Mouse (Mus musculus): ENCODE measurements around the gene Grip2. TPM values are rescaled to one million over a fixed set of nuclear protein-coding genes. Genes with fewer than 3 reads are reported as not detected.

Grip2 gene
- 10 to 100 TPM in 1 of 2 experiments, 1 to 10 TPM in 1; 9.2 to 10.6 TPM for total RNA-seq (2021)

GRCm38 (mm10) chr6:91827016-91827570, at the start of gene Grip2:
Gene Grip2, minus strand, starts transcription at chr6:91827250.
- intact Hi-C loops (cut with DNase I), result no loop called here
- DNase-seq, result no peak

DNA sequence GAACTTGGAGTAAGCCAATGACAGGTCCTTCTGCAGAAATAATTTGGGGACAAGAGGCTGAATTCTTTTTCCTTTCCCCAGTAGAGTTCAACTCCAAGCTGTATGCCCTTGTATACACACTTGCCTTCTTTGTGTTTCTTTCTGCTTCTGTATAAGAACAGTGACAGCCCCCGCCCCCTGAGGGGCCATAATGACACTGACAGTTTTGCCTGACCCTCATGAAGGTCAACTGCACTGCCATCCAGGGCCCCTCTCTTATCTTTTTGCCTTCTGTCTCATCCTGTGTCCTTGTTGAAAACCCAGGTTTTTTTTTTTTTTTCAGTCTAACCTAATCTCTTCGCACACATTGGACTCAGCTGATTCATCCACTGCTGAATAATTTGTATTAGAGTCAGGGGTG, 45.7 kb upstream of the Grip2 start:
- intact Hi-C loops (cut with DNase I), result no loop called here
- no peak for DNase-seq

DNA sequence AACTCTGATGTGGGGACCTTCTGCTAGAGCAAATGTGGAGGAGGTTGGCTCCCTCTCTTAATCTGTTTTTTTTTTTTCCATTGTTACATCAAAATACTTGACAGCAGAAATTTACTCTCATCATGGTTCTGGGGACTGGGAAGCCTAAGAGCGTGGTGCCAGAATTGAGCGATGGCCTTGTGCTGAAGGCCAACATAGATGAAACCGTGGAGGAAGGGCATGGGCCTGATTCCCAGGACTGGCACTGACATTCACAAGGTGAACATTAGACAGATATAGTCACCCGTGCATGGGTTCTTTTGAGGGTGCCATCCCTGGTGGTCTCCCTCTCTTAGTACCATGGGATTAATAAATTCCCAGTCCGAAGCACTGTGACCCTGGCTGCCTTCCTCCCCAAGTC, 41.0 kb upstream of the Grip2 start:
- intact Hi-C loops (cut with DNase I), result no loop called here
- DNase-seq, result no peak

DNA sequence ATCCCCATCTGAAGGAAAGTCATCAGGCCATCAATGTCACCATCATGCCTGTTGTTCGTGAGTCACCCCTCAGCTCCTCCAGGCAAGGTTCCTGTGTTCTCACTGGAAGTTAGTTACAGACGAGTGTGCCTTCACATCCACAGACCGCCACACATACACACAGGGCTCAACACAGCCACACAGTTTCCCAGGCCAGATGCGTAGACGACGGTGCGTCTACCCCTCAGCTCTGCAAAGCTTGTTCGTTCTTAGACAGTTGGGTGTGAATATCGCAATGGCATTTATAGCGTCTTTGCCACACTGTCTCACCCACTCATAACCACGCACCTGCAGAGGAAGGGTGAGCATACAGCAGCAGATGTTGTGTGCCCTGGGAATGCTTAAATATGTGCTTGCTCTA, 38.6 kb upstream of the Grip2 start:
- DNase-seq, result no peak
- intact Hi-C loops (cut with DNase I), result no loop called here

DNA sequence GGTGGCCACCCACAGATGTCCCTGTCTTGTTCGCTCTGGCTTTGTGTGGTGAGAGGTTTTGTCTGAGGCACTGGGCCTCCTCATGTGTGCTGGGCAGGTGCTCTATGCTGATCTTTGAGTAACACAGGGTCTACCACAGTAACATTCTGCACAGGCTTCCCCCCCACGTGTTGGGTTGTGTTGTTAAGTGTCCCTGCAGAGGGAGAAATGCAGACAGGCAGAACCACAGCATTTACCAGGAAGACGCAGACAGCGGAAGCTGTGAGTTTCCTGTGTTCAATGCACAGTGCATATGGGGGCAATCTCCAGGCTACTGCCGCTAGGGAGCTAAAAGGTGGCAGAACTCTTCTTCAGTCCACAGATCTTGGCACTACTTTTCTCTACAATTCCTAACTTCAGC, 37.5 kb upstream of the Grip2 start:
- intact Hi-C loops (cut with DNase I), result no loop called here
- no peak for DNase-seq

GRCm38 (mm10) chr6:91862848-91863247, 35.8 kb upstream of the Grip2 start:
- intact Hi-C loops (cut with DNase I), result no loop called here
- no peak for DNase-seq

DNA sequence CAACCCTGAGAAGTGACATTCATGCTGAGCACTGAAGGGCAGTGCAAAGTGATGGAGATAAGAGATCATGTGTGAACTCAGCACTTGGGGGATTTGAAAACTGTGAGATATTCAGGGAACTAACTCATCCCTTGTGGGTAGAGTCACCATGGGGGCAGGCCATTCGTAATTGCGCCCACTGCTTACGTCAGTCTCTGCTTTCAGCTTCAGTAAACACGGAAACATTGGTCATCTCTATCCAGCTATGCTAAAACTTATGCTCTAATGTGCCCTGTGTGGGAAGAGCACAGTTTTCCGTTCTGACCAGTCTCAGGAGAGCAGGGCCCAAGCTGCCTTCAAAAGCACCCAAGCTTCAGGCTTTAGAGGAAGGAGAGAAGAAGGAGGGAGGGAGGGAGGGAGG, 31.3 kb upstream of the Grip2 start:
- intact Hi-C loops (cut with DNase I), result no loop called here
- DNase-seq, result no peak

DNA sequence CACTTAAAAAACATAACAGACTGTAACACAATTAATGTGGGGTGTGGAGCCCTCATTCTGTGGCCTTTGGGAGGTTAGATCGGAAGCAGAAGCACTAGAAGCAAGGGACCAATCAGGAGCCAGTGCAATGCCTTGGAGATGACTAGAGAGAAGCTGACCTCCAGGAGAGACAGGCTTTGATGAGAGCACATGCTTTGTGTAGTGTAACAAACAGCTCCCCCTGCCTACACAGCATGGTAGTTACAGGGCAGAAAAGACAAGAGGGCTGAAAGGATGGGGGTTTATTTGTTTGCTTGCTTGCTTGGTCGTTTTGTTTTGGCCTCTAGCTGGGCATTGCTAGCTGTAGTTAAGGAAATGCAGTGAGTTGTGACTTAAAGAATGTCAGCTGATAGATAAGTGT, 25.5 kb upstream of the Grip2 start:
- DNase-seq, result peak; percentile 15 to 20
- intact Hi-C loops (cut with DNase I), result loop anchor here (1.0 to 5.0 kb wide), 3 partner anchors 76 to 326 kb away; no protein-coding TSS in a partner anchor

- intact Hi-C loops (cut with DNase I), result no loop called here
- DNase-seq, result no peak
Observed at GRCm38 (mm10) chr6:91843628-91844153, 16.6 kb upstream of the Grip2 start.

DNA sequence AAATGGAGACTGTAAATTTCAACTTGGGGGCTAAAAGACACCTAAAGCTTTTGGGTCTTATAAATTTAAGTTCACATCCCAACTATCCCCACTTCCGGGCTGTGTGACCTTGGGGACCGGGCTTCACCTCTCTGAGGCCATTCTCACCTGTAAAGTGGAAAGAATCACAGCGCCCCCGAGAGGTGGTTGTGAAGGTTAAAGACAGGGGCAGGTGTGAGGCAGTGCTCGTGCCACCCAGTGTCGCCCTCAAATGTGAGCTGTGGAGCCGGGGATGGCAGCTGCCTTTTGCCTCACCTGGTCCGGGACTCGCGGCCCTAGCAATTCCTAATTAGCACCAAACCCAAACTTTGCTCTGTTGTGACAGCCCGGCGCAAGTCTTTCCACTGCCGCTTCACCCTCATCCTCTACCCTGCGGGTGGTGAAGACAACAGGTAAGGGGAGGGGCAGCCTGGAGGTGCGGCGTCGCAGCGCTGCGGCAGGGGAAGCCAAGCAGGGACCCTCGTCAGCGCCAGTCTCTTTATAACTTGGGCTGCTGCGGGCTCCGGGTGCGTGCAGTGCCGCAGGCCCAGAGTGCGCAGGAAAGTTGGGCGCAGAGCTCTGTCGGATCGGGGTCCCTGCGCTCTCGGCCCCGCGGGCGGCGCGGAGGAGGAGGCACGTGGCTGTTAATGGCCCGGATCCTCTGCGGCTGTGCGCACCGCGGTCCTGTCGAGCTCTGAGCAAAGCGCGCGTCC, 16.0 kb upstream of the Grip2 start:
- intact Hi-C loops (cut with DNase I), result no loop called here
- DNase-seq, result no peak

GRCm38 (mm10) chr6:91839010-91839871, 12.2 kb upstream of the Grip2 start:
- peak; percentile 56 to 73 for DNase-seq
- intact Hi-C loops (cut with DNase I), result no loop called here

DNA sequence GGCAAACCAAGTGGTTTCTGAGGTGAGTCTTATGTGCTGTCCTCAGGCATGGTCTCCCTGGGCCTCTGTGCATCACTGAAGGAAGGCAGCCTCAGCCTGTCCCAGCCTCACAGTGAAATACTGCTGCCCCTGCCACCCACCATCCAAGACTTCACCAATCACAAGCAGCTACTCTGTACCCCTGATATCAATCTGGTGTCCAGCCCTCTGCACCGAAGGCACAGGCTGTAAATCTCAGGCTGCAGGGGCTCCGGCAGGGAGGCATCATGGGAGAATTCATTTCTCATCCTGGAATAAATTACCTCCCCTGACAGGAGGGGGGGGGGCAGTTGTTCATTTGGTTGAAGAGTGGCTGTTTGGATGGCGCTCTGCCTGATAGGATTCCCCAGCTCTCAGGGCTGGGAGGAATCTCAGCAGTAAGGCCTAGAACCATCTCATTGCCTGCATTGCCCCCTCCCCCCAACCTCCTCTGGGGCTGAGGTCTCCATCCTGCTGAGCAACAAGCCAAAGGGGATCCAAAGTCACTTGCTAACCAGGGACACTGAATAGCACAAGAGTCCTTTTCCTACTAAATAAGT, 5.9 kb upstream of the Grip2 start:
- intact Hi-C loops (cut with DNase I), result no loop called here

DNA sequence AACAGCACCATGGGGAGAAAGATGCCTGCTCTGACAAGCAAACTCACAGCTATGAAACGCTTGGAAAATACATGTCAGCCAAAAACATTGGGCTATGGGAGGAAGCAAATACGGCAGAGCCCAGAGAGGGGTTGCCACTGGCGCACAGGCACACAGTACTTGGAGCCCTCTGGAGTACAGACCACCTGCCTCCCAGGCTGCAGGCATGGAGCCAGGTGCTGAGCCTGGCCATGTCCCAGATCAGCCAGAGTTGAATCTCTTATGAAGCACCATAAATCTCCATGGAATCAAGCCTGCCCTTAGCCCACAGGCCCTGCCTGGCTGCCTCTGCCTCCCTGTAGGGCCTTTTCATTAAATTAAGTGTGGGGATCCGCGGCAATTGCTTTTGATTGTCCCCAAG, 876 bp upstream of the Grip2 start:
- DNase-seq, result no peak
- intact Hi-C loops (cut with DNase I), result no loop called here

More for the DNA sequence above, 5.9 kb upstream of the Grip2 start:
- DNase-seq, result no peak

DNA sequence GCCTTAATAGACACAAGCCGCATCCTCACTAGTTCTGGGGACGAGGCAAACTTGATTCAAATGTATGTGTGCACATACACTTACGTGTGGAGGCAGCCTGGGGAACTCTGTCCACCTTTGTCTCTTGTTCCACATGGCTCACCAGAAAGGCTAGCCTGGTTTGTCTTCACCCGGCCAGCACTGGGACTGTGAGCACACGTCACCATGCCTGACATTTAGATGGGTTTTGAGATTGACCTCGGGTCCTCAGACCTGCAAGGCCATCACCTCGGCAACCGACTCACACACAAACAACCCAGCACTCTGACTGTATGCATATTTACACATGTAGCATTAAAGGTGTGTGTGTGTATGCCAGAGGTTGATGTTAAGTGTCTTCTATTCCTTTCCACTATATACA, 8.8 kb downstream of the Grip2 start:
- DNase-seq, result no peak
- intact Hi-C loops (cut with DNase I), result no loop called here

DNA sequence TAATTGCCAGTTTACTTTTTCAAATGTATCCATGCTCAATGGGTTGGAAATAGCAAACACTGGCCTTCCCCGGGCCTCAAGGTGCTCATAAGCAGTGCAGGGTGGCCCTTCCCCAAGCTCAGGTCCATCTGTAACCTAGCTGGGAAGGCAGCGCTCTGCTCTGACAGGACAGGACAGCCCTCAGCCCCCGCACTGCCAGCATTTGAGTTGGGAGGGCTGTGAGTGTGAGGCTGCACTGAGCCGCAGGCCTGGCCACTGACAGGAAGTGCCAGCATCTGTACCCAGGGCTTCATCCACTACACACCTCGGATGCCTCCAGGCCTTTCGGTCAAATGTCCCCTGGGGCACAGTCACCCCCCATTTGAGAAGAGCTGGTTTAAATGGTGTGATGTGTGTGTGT, 11.1 kb downstream of the Grip2 start:
- no peak for DNase-seq
- intact Hi-C loops (cut with DNase I), result no loop called here

DNA sequence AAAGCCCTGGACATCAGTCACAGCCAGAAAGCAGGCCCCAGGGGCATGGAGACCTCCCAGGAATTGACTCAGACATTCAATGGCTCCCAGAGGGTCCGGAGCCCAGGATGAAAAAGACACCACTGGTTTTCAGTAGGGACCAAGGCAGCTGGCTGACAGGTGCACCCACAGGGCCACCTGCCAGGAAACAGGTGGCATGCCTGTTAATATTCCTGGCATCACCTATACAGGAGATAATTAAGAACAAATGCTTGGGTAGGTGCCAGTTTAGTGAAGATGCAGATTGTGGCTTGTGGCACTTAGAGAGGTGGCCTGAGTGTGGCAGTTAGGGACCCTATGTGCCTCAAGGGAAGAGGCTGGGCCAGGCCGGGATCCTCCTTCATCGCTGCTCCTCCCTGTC, 13.4 kb downstream of the Grip2 start:
- intact Hi-C loops (cut with DNase I), result no loop called here
- no peak for DNase-seq

DNA sequence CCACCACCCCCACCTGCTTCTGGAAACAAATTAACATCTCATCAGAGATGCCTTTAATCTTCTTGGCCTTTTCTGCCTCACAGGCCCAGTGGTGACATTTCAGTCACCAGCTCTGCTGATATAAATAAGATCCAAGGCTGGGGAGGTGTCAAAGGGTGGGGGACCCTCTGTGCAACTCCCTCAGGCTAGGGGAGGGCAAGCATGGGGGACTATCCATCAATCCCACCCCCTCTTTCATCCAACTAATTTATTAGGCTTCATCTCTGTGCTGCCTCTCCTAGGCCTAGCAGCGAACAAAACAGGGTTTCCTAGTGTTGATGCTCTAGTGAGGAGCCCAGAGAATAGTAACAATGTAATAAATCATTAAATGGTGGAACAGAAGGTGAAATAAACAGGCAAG, 17.0 kb downstream of the Grip2 start:
- intact Hi-C loops (cut with DNase I), result no loop called here
- DNase-seq, result no peak

DNA sequence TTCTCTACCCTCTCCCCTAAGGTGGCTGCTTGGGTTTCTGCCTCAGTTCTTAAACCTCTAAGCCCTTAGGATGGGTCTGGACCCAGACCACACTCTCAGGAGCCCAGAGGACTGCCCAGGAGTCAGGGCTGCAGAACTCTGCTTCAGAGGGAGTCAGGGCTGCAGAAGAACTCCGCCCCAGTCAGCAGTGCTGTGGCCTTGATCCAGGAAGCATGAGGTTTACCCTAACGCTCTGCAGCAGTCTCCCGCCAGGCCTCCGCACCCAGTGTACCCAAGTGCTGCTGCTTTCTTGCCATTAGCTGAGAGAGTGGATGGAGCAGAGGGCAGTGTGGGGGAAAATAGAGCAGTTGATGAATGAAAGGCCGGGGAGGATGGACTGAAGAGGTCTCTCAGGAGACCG, 19.0 kb downstream of the Grip2 start:
- intact Hi-C loops (cut with DNase I), result no loop called here

GRCm38 (mm10) chr6:91807169-91807568, 19.9 kb downstream of the Grip2 start:
- DNase-seq, result no peak
- intact Hi-C loops (cut with DNase I), result no loop called here

More for the DNA sequence above, 19.0 kb downstream of the Grip2 start:
- no peak for DNase-seq

DNA sequence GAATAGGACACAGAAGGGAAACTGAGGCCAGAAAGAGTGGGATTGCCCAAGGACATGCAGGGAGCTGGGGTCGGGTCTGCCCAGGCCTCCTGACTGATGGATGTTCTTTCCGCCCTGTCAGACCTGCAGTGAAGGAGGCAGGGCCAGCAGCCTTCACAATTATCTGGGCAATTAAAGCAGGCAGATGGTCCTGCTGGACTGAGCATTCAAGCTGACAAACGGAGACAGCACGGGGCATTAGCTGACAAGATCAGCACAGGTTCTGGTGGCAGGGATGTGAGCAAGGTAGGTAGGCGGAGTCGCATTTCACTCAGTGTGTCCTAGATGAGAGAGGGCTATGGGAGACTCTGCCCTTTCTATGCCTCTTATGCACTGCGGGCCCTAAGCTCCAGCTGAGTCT, 22.9 kb downstream of the Grip2 start:
- no peak for DNase-seq
- intact Hi-C loops (cut with DNase I), result no loop called here

GRCm38 (mm10) chr6:91798496-91798895, 28.6 kb downstream of the Grip2 start:
- intact Hi-C loops (cut with DNase I), result no loop called here
- DNase-seq, result no peak
